Mouse (Mus musculus) cortical plate, adult 2 months (tissue): ENCODE measurements at regions not wholly inside any gene's neighbourhood (a gene's known extent, or its start where the extent isn't known, plus 50 kb on each side); places are given as distances from the start of the nearest gene placed in this dataset.
"Not testable (repeated sequence)": the region's sequence is repeated elsewhere in the genome, so short reads cannot be mapped to it uniquely, and the experiment has no call there.

ENCODE experiments used
- H3K27ac ChIP-seq: fragments of 200-500 bp; 2 replicates; pipeline ENCODE4 v1.5.1; 2012; ENCODE audit warnings: low read length, control low read depth, inconsistent platforms; ENCODE audit not compliant: insufficient read depth
- H3K4me1 ChIP-seq: fragments of 200-500 bp; 2 replicates; pipeline ENCODE4 v1.6.1; 2011; ENCODE audit warnings: low read length; ENCODE audit not compliant: control insufficient read depth, insufficient read depth
- H3K4me3 ChIP-seq: fragments of 200-500 bp; 2 replicates; pipeline ENCODE4 v1.5.1; 2011; ENCODE audit warnings: mild to moderate bottlenecking, low read length, control low read depth; ENCODE audit not compliant: insufficient read depth
- CTCF ChIP-seq: fragments of 200-500 bp; IDR thresholded peaks from 2 replicates; pipeline ENCODE4 v1.5.1; 2011; ENCODE audit warnings: mild to moderate bottlenecking, control low read depth, low read length; ENCODE audit not compliant: insufficient read depth; ENCODE audit errors: extremely low read depth
- POLR2A ChIP-seq: fragments of 200-500 bp; IDR thresholded peaks from 2 replicates; pipeline ENCODE4 v1.6.1; 2011; ENCODE audit warnings: mild to moderate bottlenecking, low read length, control low read depth; ENCODE audit not compliant: insufficient read depth; ENCODE audit errors: extremely low read depth

GRCm38 (mm10) chr3:18488886-18489285, 540.7 kb downstream of the Cypt12 start:
- no peak overlapping the region for H3K4me3 ChIP-seq
- no peak for TF ChIP-seq CTCF
- TF ChIP-seq POLR2A = no peak
- H3K27ac ChIP-seq = no peak overlapping the region
- no peaks in the 10 kb centered on the region for H3K4me1 ChIP-seq

GRCm38 (mm10) chr3:18522562-18522961, 574.4 kb downstream of the Cypt12 start:
- no peaks in the 10 kb centered on the region for H3K4me1 ChIP-seq
- TF ChIP-seq CTCF (no peak), POLR2A (no peak)
- H3K27ac ChIP-seq = no peak overlapping the region
- no peak overlapping the region for H3K4me3 ChIP-seq

GRCm38 (mm10) chr3:18524011-18524410, 575.8 kb downstream of the Cypt12 start:
- Histone ChIP-seq H3K4me1 (no peaks in the 10 kb centered on the region), H3K4me3 (no peak overlapping the region), H3K27ac (no peak overlapping the region)
- TF ChIP-seq CTCF = no peak
- TF ChIP-seq POLR2A = no peak

DNA sequence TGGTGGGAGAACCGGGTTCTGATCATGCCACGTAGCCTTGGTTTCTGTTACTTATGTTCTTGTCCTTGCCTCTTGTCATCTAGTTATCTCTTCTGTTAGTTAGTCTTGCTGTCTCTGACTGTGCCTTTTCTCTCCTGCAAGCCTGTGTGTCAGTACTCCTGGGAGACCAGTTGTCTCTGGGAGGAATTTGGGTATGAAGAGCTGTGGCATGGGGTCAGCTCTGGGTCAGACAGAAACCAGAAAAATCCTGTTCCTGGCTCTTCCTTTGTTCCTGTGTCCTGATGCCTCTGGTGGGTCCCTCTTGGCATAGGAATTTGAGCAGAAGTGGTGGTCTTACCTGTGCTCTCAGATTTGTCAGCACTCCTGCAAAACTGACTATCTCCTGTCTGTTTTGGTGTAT, 609.0 kb downstream of the Cypt12 start:
- Histone ChIP-seq H3K4me1 (no peaks in the 10 kb centered on the region), H3K4me3 (no peak overlapping the region), H3K27ac (no peak overlapping the region)
- TF ChIP-seq POLR2A (no peak), CTCF (no peak)

- Histone ChIP-seq H3K27ac (no peak overlapping the region), H3K4me1 (no peaks in the 10 kb centered on the region), H3K4me3 (no peak overlapping the region)
- TF ChIP-seq POLR2A (no peak), CTCF (no peak)
Measured at GRCm38 (mm10) chr3:18560282-18560785, 612.1 kb downstream of the Cypt12 start.

GRCm38 (mm10) chr3:18580911-18581626, 632.9 kb downstream of the Cypt12 start:
- H3K27ac ChIP-seq, H3K4me3 ChIP-seq, H3K4me1 ChIP-seq: not testable (repeated sequence)

DNA sequence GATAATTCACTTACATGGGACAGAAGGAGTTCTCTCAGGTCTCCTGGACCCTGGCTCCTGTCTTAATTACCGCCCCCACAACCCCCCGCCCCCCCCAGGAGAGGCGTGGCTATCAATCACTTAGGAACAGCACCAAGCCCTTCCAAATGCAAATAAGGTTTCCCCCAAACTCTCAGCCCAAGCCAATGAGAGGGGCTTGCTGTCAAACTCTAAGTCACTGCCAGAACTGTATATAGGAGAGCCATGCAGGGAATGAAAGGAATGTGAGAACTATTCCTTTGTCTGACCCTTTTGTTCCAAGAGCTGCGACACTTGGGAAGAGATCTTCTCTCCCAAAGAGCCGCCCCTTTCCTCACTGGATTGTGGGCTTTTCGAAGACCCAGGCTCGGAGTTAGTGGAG, 672.4 kb downstream of the Cypt12 start:
- no peak for TF ChIP-seq CTCF
- no peak for TF ChIP-seq POLR2A
- no peak overlapping the region for H3K4me3 ChIP-seq
- H3K4me1 ChIP-seq = no peaks in the 10 kb centered on the region; the same call in 1 of the 2 replicates
- H3K27ac ChIP-seq = no peak overlapping the region

DNA sequence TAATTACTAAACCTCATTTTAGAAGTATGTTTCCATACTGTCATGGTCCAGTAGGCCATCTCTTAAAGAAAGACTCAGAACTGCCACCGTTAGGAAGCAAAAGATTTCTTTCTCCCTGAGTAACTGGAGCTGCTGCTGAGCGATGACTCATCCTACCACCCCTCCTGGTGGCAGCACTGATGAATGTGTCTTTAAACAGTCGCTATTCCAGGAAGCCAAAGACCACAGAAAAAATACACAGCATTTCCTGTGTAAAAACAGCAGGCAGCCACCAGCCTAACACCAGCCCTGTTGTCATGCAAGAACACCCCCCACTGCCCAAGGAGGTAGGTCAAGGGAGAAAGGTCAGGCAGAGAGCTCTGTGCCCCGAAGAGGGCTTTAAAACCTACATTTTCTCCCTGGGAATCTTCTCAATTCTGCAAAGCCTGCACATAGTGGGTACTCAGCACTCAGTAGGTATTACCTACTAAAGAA, 675.7 kb downstream of the Cypt12 start:
- Histone ChIP-seq H3K27ac (0 out of 2 replicates have a peak overlapping the region, but pooled peaks have one; percentile 20), H3K4me1 (no peaks in the 10 kb centered on the region; the same call in 1 of the 2 replicates), H3K4me3 (no peak overlapping the region)
- peak; percentile 63 for TF ChIP-seq CTCF
- TF ChIP-seq POLR2A = no peak

- Histone ChIP-seq H3K27ac (peak overlapping the region; percentile 45), H3K4me3 (no peak overlapping the region), H3K4me1 (no peaks in the 10 kb centered on the region; the same call in 1 of the 2 replicates)
- TF ChIP-seq CTCF = no peak
- TF ChIP-seq POLR2A = no peak
Measured at GRCm38 (mm10) chr3:18624381-18625145, 676.4 kb downstream of the Cypt12 start.
